Mouse (Mus musculus) myocyte (in vitro differentiated cells): Measurements from ENCODE around the gene Olfr894.

Experiments
- E2F4 ChIP-seq: IDR thresholded peaks from one replicate; pipeline ENCODE4 v1.6.1; 2011; ENCODE audit warnings: mild to moderate bottlenecking, control low read depth, moderate library complexity; ENCODE audit not compliant: insufficient read depth
- MAX ChIP-seq: IDR thresholded peaks from one replicate; pipeline ENCODE4 v1.6.1; 2011; ENCODE audit warnings: low read depth, mild to moderate bottlenecking, control low read depth
- MYOD1 ChIP-seq, 3 experiments: IDR thresholded peaks; one replicate each; pipeline ENCODE4 v1.6.1; 2011; ENCODE audit warnings: control low read depth in 2 of 3, low read depth in 2 of 3, mild to moderate bottlenecking in 2 of 3, moderate library complexity in 1 of 3; ENCODE audit not compliant: insufficient read length in 2 of 3, control insufficient read depth in 1 of 3
- POLR2AphosphoS2 ChIP-seq: IDR thresholded peaks from one replicate; pipeline ENCODE4 v1.6.1; 2011; ENCODE audit warnings: low read depth, control low read depth; ENCODE audit not compliant: insufficient read length
- TCF12 ChIP-seq: IDR thresholded peaks from one replicate; pipeline ENCODE4 v1.6.1; 2011; ENCODE audit warnings: mild to moderate bottlenecking, control low read depth; ENCODE audit not compliant: poor library complexity, insufficient read depth, severe bottlenecking
- USF1 ChIP-seq: IDR thresholded peaks from one replicate; pipeline ENCODE4 v1.6.1; 2011; ENCODE audit warnings: low read depth, mild to moderate bottlenecking, control low read depth, moderate library complexity

- TF ChIP-seq MAX (no peak), POLR2AphosphoS2 (no peak), TCF12 (no peak), MYOD1 (IDR thresholded peaks at IDR 0.05; ENCODE audit: control insufficient read depth in 1 of 3, insufficient read length in 2 of 3, low read depth in 2 of 3) (no peak), E2F4 (no peak), USF1 (no peak)
These were observed 37.1 kb upstream of the Olfr894 start, which contains the start of gene Olfr891 for GRCm38 (mm10) chr9:38180721-38181120.
